Mouse (Mus musculus) thymus, adult 2 months (tissue): Measurements from ENCODE around the gene Hecw2. TPM values are rescaled to one million over a fixed set of nuclear protein-coding genes. Genes with fewer than 3 reads are reported as not detected.

Experiments
- DNase-seq: peaks from one replicate; pipeline ENCODE4 v3.0.0; 2021
- H3K27ac ChIP-seq: fragments of 200-500 bp; 2 replicates; pipeline ENCODE4 v1.5.1; 2012; ENCODE audit warnings: low read length, control low read depth; ENCODE audit not compliant: control insufficient read depth, insufficient read depth
- H3K27me3 ChIP-seq: fragments of 200-500 bp; 2 replicates; pipeline ENCODE4 v1.6.1; 2012; ENCODE audit warnings: mild to moderate bottlenecking, low read length, moderate library complexity, mixed read lengths; ENCODE audit not compliant: control insufficient read depth, insufficient read depth
- H3K36me3 ChIP-seq: fragments of 200-500 bp; 2 replicates; pipeline ENCODE4 v1.6.1; 2012; ENCODE audit warnings: mild to moderate bottlenecking, low read length, moderate library complexity; ENCODE audit not compliant: control insufficient read depth, insufficient read depth
- H3K4me1 ChIP-seq: fragments of 200-500 bp; replicated peaks from 2 replicates; pipeline ENCODE4 v1.6.1; 2012; ENCODE audit warnings: low read length; ENCODE audit not compliant: control insufficient read depth, insufficient read depth
- H3K4me3 ChIP-seq: fragments of 200-500 bp; 2 replicates; pipeline ENCODE4 v1.5.1; 2012; ENCODE audit warnings: mild to moderate bottlenecking, low read length, control low read depth, moderate library complexity; ENCODE audit not compliant: control insufficient read depth, insufficient read depth
- CTCF ChIP-seq: fragments of 200-500 bp; IDR thresholded peaks from 2 replicates; pipeline ENCODE4 v1.5.1; 2012; ENCODE audit warnings: mild to moderate bottlenecking, control low read depth, low read length, moderate library complexity, borderline replicate concordance; ENCODE audit not compliant: control insufficient read depth, poor library complexity, insufficient read depth; ENCODE audit errors: extremely low read depth
- POLR2A ChIP-seq: fragments of 200-500 bp; IDR thresholded peaks from 2 replicates; pipeline ENCODE4 v1.6.1; 2012; ENCODE audit warnings: mild to moderate bottlenecking, low read length, control low read depth, moderate library complexity; ENCODE audit not compliant: control insufficient read depth, poor library complexity, insufficient read depth; ENCODE audit errors: extremely low read depth
- WGBS: fragments of 180-500 bp; shearing (Covaris S2); methylation state at CpG from one replicate; pipeline ENCODE4 v1.1.7; 2018; 5-methylcytosine and 5-hydroxymethylcytosine counted together
- polyA plus RNA-seq: library from polyadenylated mRNA; depleted of rRNA; stranded (reverse); fragments of >200 nt; gene quantifications from 2 replicates; pipeline ENCODE4 v1.2.3, GENCODE M21; 2012

Gene Hecw2
- polyA plus RNA-seq, 1 experiment: 0.55 TPM

DNA sequence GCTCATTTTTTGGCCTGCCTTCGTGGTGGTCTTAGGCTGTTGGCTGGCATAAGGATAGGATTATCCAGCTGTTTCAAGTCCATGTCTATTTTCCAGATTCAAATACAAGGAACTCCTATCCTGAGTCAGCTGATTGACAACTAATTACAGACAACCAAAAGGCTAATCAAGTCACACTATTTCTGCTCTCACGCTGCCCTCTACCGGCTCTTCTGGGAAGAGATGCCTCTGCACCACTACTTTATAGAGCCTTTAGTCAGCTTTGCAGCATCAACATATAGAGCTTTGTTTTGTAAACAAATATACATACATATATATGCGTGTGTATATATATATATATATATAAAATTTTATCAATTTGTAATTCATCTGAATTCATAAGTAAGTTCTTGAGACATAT is 267.4 kb downstream of the Hecw2 start:
- H3K36me3 ChIP-seq: no peaks in the 10 kb centered on the region
- TF ChIP-seq POLR2A: no peak
- TF ChIP-seq CTCF: no peak
- WGBS: 42% methylated on average over 4 of the region's 4 CpGs
- no peaks in the 10 kb centered on the region for H3K27me3 ChIP-seq
- peak; percentile 46 for DNase-seq
- no peak overlapping the region for H3K4me3 ChIP-seq
- no peak overlapping the region for H3K27ac ChIP-seq
- H3K4me1 ChIP-seq: no peaks in the 10 kb centered on the region

GRCm38 (mm10) chr1:53925149-53925901 is 269.6 kb downstream of the Hecw2 start:
- WGBS: 91% methylated on average over 18 of the region's 18 CpGs
- no peaks in the 10 kb centered on the region for H3K4me1 ChIP-seq
- TF ChIP-seq POLR2A (no peak), CTCF (no peak)
- no peaks in the 10 kb centered on the region for H3K36me3 ChIP-seq
- no peak overlapping the region for H3K4me3 ChIP-seq
- H3K27me3 ChIP-seq: no peaks in the 10 kb centered on the region
- H3K27ac ChIP-seq: no peak overlapping the region
- no peak for DNase-seq

- 95% methylated on average over 3 of the region's 3 CpGs for WGBS
- H3K4me3 ChIP-seq: no peak overlapping the region
- no peaks in the 10 kb centered on the region for H3K27me3 ChIP-seq
- no peak overlapping the region for H3K27ac ChIP-seq
- no peak for DNase-seq
- H3K4me1 ChIP-seq: no peaks in the 10 kb centered on the region
- no peaks in the 10 kb centered on the region for H3K36me3 ChIP-seq
- TF ChIP-seq POLR2A (no peak), CTCF (no peak)
Measured at GRCm38 (mm10) chr1:53911848-53912247, 283.1 kb downstream of the Hecw2 start.

DNA sequence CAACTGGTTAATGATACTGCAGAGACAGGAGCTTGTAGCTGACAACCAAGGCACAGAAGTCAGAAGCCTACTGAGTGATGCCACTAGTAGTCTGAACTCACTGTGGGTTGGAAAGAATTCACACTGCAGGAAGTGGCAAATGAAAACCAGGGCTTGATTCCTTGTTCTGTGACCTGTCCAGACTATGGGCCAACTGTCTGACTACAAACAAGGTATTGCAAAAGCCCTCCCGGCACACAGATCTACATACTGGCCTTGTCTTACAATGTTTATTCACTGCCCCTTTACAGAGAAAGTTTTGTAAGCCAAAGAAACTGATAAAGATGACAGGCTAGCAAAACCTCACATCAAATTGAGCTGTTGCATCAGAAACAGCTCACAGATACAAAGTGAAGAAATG is 284.7 kb downstream of the Hecw2 start:
- no peaks in the 10 kb centered on the region for H3K36me3 ChIP-seq
- H3K27me3 ChIP-seq: no peaks in the 10 kb centered on the region
- TF ChIP-seq CTCF: no peak
- no peak for TF ChIP-seq POLR2A
- peaks cover 6% of the 10 kb centered on the region for H3K4me1 ChIP-seq
- no peak overlapping the region for H3K27ac ChIP-seq
- H3K4me3 ChIP-seq: no peak overlapping the region
- no peak for DNase-seq
- WGBS: 91% methylated on average over 1 of the region's 1 CpGs

DNA sequence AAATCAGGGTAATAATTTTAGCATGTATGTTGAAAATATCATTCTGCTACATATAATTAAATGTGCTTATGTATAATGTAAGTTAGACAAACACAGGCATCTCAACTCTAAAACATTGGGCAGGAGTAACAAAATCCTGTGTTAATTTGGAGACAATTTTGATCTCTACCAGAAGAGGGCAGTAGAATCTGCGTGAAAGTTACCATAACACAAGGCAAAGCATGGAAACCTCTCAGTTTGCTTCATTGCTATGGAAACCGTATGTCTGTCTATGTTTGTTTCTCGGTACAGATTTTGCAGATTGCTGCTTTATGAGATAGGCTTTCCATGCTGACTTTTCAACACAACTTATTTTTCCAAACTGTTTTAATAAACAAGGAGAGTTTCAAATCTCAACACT is 285.9 kb downstream of the Hecw2 start:
- DNase-seq: no peak
- Histone ChIP-seq H3K27me3 (no peaks in the 10 kb centered on the region), H3K27ac (no peak overlapping the region), H3K4me1 (peaks cover 6% of the 10 kb centered on the region), H3K4me3 (no peak overlapping the region), H3K36me3 (no peaks in the 10 kb centered on the region)
- 6% methylated on average over 3 of the region's 3 CpGs for WGBS
- TF ChIP-seq POLR2A (no peak), CTCF (no peak)

GRCm38 (mm10) chr1:53906175-53906574 is 288.8 kb downstream of the Hecw2 start:
- no peak for TF ChIP-seq CTCF
- TF ChIP-seq POLR2A: no peak
- Histone ChIP-seq H3K4me3 (no peak overlapping the region), H3K4me1 (peaks cover 6% of the 10 kb centered on the region), H3K27ac (no peak overlapping the region), H3K36me3 (no peaks in the 10 kb centered on the region), H3K27me3 (no peaks in the 10 kb centered on the region)
- 9% methylated on average over 3 of the region's 3 CpGs for WGBS
- peak; percentile 24 for DNase-seq

GRCm38 (mm10) chr1:53900416-53900815 is 294.6 kb downstream of the Hecw2 start:
- Histone ChIP-seq H3K27me3 (no peaks in the 10 kb centered on the region), H3K4me1 (no peaks in the 10 kb centered on the region), H3K4me3 (no peak overlapping the region), H3K27ac (no peak overlapping the region), H3K36me3 (no peaks in the 10 kb centered on the region)
- DNase-seq: no peak
- TF ChIP-seq POLR2A (no peak), CTCF (no peak)
- 95% methylated on average over 2 of the region's 2 CpGs for WGBS
